Mouse (Mus musculus) forelimb bud, embryonic 11.5 days (tissue): Measurements from ENCODE around the gene Ascl5.

ENCODE experiments used
- DNase-seq: peaks from one replicate; pipeline ENCODE4 v3.0.0-alpha.2; 2012; ENCODE audit warnings: low read depth, low spot score

Ascl5 gene

DNA sequence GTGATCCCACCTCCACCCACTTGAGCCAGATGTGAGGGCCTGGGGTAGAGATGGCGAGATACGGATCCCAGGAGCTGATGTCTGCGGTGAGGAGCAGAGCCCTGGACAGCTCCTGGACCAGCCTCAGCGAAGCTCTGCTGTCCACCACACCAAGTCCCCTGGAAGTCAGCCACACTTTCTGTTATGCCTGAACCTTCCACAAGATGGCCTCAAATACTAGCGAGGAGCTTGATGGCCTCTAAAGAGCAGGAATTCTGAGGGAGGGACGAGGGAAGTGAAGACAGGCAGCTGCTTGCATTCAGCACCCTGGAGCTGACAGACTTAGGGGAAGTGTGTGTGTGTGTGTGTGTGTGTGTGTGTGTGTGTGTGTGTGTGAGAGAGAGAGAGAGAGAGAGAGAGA is 861 bp downstream of the Ascl5 start:
- DNase-seq, result peak; percentile 85

DNA sequence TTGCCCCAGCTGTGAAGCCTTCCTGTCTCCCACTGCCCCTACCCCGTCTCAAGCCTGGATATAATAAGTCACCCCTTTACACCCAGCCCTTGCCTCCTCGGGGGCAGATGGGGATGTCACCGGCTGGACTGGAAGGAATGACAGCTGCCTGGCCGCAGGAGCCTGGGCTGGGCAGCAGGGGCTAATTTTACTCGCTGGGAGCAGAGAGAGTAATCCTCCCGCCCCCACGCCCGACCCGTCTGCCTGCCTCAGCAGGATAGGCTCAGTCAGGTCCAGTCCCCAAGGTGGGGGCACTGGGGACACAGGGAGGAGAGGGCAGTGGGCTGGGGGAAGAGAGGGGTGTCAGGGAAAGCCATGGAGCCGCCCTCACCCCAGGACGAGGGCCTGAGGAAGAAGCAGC is 1.9 kb downstream of the Ascl5 start, which contains the start of gene Cacna1s:
Gene Cacna1s (plus strand): TSS at position 204 of the 400 bp plus-strand sequence.
- DNase-seq, result no peak

DNA sequence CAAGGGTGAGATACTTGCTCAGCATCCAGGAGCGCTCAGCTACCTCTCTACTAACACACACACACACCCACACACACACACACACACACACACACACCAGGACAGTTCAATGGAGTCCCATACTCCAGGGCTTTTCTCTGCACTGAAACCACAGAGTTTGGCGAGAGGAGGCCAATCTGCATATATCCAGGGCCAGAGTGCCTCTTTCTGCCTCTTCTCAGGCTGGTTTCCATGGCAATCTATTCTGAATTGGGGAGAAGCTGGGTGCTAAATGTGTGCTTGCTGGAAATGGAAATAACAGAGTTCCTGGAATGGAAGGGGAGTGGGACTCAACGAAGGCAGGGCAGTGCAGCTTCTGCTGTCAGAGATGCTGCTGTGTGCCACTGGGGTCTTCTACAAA is 5.2 kb downstream of the Ascl5 start:
- DNase-seq, result no peak

DNA sequence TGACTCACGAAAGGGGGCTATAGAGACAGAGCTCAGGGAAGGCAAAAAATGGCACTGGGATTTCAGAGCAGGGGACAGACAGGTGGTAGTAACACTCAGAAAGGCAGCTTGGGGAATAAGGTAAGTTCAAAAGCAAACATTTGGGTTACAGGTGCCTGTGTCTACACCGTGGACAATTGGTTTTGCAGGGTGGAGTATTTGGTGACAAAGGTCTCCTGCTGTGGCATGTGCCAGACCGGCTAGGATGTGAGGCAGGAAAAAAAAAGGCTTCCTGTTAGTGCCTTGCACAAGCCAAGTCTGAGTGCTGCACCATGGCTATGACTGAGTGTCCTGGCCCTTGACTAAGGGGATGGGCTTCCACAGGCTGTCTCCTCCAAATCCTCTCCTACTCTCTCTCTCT is 8.0 kb downstream of the Ascl5 start:
- no peak for DNase-seq

DNA sequence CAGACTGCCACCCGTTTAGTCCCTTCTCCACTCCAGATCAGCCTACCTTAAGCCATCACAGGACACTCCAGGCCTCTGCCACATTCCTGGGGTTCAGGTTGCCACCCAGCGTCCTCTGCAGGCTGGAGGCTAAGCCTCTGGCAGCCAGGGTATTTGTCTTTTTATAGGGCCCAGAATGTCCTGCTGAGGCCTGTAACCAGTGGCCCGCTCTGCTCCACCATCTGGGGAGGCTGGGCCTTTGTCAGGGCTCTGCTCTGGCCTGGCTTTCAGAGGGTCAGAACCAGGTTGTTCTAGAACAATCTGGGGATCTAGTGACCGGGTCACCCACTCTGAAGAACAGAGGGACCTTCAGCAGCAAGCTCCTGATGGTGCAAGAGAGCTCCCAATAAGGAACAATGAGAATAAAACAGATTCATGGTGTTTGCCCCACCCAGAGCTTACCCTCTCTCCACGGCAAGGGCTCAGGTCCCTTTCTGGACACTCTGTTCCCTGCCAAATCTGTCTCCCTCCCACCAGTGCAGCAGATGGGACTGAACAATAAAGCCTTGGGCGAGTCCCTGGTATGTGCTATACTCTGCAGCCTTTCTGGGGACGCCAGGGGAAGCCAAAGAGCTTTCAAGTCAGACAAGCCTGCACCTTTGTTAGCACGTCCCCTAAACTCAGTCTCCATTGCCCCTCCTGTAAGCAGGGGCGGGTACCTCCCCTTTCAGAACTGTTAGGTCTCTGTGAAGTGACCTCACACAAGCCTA is 10.6 kb downstream of the Ascl5 start:
- DNase-seq, result no peak

DNA sequence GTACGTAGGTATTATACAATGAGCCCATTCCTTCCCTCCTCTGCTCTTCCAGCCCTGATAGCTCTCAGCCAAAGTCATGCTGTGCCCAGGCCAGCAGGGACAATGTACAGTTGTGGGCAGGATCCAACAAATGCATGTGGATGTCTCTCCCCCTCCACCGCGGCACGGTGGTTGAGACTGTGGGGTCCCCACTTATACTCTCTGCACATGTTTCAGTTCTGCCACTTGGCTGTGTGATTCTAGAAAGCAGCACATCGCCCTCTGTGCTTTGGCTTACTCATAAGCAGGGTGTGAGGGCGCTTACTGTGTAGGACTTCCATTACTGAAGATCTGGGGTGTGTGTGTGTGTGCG is 11.2 kb downstream of the Ascl5 start:
- no peak for DNase-seq

DNA sequence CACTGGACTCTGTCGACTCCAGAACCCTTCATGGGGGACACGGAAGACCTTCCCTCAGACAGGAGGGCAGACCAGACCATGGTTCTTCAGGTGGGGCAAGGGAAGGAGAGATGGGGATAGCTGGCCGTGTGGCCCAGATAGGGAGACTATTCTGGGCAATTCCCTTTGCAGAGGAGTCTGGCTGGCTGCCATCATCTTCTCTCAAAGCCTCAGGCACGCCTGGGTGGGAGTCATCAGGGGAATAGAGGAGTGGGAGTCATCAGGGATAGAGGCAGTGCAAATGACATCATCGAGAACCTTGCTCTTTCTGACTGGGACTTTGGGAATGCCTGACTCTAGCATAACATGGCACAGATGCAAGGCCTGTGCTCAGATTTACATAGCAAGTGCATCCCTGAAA is 13.4 kb downstream of the Ascl5 start:
- no peak for DNase-seq

DNA sequence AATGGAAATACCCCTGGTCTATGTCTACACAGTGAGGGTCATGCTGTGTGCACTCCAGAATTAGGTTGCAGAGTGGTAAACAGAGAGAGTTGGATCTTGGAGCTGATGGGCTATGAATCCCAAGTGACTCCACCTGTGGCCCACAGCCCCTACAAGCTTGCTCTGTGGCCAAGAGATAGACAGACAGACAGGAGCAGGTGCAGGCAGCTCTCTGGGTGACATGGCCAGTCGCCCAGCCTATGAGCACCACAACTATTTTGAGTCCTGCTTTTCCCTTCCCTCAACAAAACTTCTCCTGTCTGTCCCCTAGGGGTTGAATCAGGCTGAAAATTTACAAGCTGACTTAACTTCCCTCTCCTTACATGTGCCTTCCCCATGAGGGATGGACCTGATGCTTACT is 16.0 kb downstream of the Ascl5 start:
- DNase-seq, result no peak

DNA sequence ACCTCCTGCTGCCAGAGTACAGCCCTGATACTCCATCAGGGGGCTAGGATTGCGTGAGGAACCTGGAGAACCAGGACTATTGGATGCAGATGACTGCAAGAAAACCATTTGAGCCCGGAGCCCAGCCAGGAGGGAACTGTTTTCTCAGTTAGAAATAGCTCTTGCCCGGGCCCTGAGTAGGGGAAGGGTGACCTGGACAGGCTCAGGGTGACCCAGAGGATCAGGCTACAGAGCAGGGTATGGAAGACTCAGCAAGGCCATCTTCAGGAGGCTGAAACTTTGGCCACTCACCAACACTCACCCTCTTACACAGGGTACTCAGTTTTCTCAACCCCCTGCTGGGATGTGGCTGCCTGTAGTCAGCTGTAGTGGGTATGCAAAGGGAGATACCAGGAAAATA is 17.0 kb downstream of the Ascl5 start:
- no peak for DNase-seq

DNA sequence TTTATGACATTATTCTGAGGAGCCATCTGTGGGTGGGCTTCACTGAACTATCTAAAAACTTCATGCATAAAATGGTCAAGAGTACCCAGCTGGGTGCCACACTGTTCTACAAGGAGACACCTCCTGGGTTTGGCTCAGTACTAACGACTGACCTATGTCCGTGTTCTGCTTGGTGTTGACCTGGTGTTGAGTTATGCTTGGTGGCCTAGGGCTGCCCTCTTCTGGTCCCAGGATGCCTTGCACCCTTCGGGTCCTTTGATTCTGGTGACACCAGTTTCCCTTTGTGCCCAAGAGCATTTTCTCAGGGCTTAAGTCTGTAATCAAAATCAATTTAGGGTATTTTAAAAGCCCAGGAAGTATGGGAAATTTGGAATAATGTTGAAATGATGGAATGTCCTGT is 25.5 kb downstream of the Ascl5 start:
- DNase-seq, result peak; percentile 16

DNA sequence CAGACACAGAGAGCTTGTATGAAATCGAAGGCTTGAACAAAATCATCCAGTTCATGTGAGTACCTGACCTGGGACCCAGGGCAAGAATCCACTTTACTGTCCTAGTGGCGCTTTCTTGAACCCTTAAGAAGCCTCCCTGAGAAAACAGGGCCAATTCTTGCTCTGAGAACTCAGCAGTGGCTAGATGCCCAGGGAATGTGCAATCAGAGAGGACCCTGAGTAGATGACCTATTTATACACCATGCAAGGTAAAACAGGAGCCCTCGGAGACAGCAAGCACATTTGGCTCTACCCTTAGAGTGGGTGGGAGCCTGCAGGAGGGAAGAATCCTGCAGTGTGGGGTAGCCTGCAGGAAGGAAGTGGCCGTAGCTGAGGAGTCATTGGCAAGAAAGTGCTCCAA is 27.1 kb downstream of the Ascl5 start:
- DNase-seq, result no peak

DNA sequence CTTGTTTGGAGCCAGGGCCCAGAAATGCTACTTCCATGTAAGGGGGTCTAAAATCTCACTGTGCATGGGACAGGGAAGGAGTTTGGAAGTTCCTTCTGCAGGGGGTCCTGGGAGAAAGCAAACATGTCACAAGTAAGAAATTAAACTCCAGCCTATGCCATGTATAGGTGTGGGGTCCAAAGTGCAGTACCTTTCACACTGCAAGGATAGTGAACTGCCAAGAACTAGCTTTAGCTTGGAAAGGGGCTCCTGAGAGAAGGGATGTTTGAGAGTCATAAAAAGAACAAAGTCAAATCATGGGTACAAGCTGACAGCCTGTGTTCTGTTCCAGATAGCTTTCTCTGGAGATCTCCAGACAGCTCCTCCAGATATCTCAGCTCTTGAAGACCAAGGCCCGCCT is 30.6 kb downstream of the Ascl5 start:
- no peak for DNase-seq

DNA sequence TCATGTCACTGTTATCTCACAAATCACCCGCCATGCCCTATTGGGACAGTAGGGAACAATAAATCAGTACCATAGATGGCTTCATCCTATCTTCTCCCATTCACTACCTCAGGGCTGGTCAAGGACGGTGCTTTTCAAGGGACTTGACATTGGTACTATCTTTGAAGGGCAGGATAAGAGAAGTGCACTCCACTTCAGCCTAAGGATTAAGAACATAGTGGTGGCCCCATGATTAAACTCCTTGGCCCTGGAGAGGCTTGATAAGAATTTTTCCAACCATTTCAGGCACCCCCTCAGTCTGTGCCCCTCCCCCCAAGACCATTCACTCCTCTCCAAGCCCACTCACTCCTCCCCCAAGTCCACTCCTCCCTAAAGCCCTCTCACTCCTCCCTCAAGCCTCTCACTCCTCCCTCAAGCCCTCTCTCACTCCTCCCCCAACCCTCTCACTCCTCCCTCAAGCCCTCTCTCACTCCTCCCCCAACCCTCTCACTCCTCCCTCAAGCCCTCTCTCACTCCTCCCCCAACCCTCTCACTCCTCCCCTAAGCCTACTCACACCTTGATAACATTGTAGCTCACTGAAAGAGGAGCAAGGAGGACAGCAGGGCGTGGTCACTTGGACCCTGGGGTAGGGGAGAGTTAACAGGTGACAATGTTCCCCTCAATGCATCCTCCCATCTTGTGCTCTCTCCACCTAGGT is 35.5 kb downstream of the Ascl5 start:
- no peak for DNase-seq

DNA sequence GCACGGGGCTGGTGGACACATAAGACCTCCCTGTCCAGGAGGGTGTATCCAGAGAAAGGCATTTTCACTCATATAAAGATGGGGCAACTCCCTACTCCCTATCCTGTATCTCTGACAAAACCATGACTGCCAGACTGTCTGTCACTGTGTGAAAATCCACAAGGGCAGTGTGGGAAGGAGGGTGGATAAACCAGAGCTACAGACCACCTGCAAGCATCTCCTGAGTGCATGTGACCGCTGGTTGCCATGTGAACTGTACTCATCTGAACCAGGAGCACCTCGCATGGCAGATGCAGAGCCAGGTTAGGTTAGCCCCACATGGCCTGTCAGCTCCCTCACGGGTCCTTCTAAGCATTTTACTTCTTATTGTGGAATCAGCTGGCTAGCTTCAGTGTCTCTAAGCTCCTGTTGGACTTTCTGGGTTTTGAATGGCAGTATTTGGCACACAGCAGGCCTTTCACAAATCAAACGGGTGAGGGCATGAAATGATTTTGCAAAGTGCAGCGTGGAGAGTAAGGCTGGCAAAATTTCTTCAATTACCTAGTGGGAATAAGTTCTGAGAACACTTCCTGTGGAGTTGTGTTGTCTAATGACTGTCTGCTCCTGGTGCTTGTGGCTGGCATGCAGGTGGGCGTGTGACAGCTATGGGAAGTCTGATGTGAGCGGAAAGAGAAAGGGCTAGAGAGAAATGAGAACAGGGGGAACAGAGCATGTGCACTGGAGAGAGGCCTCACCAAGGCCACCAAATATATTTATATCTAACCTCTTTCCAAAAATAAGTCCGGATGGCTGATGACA is 39.0 kb downstream of the Ascl5 start:
- DNase-seq, result no peak

DNA sequence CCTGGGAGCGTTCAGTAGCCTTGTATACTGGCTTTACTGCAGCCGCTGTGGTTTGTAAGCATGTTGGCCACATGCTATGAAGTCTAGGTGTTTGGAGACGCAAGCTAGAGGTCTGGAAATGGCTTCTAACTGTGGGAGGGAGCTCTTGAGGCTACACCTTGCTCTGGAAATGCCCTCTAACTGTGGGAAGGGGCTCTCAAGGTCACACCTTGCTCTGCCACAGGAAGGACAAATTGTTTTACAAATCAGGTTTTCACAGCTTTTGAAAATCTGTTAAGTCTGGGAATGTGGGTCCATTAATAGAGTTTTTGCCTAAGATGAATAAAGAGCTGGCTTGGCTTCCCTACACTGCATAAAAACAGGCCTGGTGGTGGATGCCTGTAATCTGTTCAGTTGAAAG is 43.1 kb downstream of the Ascl5 start:
- no peak for DNase-seq

DNA sequence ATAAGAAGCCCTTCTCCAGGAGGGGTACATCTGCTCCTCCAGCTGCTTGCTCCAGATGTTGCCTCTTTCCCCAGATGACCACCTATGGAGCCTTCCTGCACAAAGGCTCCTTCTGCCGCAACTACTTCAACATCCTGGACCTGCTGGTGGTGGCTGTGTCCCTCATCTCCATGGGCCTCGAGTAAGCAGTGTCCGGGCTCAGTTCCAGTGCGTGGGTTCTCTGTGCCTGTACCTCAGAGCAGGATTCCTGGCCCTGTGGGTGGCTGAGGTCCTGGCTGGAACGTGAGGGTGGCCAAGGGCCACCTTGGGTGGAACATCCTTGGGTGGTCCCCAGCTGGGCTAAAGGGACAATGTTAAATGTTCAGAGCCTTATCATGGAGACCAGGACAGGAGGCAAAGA is 44.2 kb downstream of the Ascl5 start:
- DNase-seq, result no peak
